Mouse (Mus musculus) CD4-positive, CD25-positive, alpha-beta regulatory T cell, adult 4 months (primary cell): Measurements from ENCODE around the gene Olfr140. TPM values are rescaled to one million over a fixed set of nuclear protein-coding genes. Genes with fewer than 3 reads are reported as not detected.

ENCODE experiments used
- ATAC-seq: one replicate; pipeline ENCODE4 v1.8.0; 2017
- polyA plus RNA-seq, 2 experiments: library from polyadenylated mRNA; unstranded; fragments of 100-300 nt; shearing (Covaris generic); gene quantifications; one replicate each; pipeline ENCODE4 v1.2.1; 2017

Gene Olfr140
- not detected for polyA plus RNA-seq

DNA sequence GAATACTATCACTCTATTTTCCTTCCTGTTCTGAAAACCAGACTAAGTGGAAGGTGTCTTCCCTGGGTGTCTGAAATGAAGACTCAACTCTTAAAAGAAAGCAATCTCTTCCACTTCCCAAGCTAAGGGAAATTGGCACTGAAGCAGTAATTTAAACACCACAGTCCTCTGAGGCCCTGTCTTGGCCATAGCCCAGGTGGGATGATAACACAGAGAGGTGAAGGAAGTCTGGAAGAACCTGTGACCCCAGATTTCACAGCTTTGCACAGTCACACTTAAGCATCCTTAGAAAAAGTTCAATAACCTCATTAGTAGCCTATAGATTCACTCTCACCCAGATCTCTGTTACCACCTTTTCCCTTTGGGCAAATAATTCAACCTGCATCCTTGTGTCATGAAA is at the start of gene Olfr140:
Olfr140 (minus strand) TSS at position 101 of the 400 bp plus-strand sequence.
- ATAC-seq = no peak

- ATAC-seq = no peak
These were observed 6.7 kb upstream of the Olfr140 start for GRCm38 (mm10) chr2:90070065-90070464.

- ATAC-seq = no peak
These were observed 28.4 kb downstream of the Olfr140 start, which contains the start of gene Olfr1265 for GRCm38 (mm10) chr2:90035037-90035436. TSS of gene Olfr1265 (plus strand) at chr2:90035337.

GRCm38 (mm10) chr2:90025477-90025876 is 37.9 kb downstream of the Olfr140 start, which contains the start of gene Olfr1264:
TSS of gene Olfr1264 (minus strand) at chr2:90025577.
- ATAC-seq = no peak

- no peak for ATAC-seq
These were observed 51.6 kb downstream of the Olfr140 start, which contains the start of gene Olfr1263 for GRCm38 (mm10) chr2:90011831-90012230. TSS of gene Olfr1263 (plus strand) at chr2:90012131.

GRCm38 (mm10) chr2:89999845-90000244 is 63.5 kb downstream of the Olfr140 start, which contains the start of gene Olfr1262:
TSS of gene Olfr1262 (plus strand) at chr2:90000145.
- ATAC-seq = no peak

Other genes with a start within 250 kb of the Olfr140 start
- gene Olfr1256, start 222.0 kb downstream of the Olfr140 start, polyA plus RNA-seq = not detected
- not detected for gene Olfr48, start 215.4 kb downstream of the Olfr140 start, polyA plus RNA-seq
- gene Olfr1257, start 185.2 kb downstream of the Olfr140 start, polyA plus RNA-seq = not detected
- under 1 TPM in 1 of 2 experiments, not detected in 1; 0.09 TPM for gene Olfr1258, start 136.3 kb downstream of the Olfr140 start, polyA plus RNA-seq
- not detected for gene Olfr1259, start 114.9 kb downstream of the Olfr140 start, polyA plus RNA-seq
- gene Olfr1260, start 89.3 kb downstream of the Olfr140 start, polyA plus RNA-seq = not detected
- gene Olfr1261, start 72.4 kb downstream of the Olfr140 start, polyA plus RNA-seq = not detected
- not detected for gene Olfr1262, start 63.4 kb downstream of the Olfr140 start, polyA plus RNA-seq
- gene Olfr1263, start 51.5 kb downstream of the Olfr140 start, polyA plus RNA-seq = not detected
- gene Olfr1264, start 38.0 kb downstream of the Olfr140 start, polyA plus RNA-seq = not detected
- gene Olfr1265, start 28.3 kb downstream of the Olfr140 start, polyA plus RNA-seq = not detected
- gene Olfr1269, start 57.8 kb upstream of the Olfr140 start, polyA plus RNA-seq = under 1 TPM in 1 of 2 experiments, not detected in 1; 0.09 TPM
- gene Olfr32, start 78.7 kb upstream of the Olfr140 start, polyA plus RNA-seq = not detected
- gene Olfr1270, start 89.5 kb upstream of the Olfr140 start, polyA plus RNA-seq = not detected
- not detected for gene Olfr1506, start 160.9 kb upstream of the Olfr140 start, polyA plus RNA-seq
- not detected for gene Olfr142, start 194.0 kb upstream of the Olfr140 start, polyA plus RNA-seq
- gene Olfr1271, start 207.4 kb upstream of the Olfr140 start, polyA plus RNA-seq = under 1 TPM in 1 of 2 experiments, not detected in 1; 0.20 TPM
- not detected for gene Olfr1272, start 229.2 kb upstream of the Olfr140 start, polyA plus RNA-seq